Mouse (Mus musculus) right cerebral cortex, postnatal 25 days (tissue): ENCODE data around the gene Fundc1.
"Not testable (repeated sequence)": the region's sequence is repeated elsewhere in the genome, so short reads cannot be mapped to it uniquely, and the experiment has no call there.

Experiments
- DNase-seq: peaks from one replicate; pipeline ENCODE4 v3.0.0; 2022

Gene Fundc1

GRCm38 (mm10) chrX:17571621-17572459 lies at the start of gene Fundc1:
TSS of gene Fundc1 (minus strand) at chrX:17572325.
- DNase-seq, result peak; percentile 89

DNA sequence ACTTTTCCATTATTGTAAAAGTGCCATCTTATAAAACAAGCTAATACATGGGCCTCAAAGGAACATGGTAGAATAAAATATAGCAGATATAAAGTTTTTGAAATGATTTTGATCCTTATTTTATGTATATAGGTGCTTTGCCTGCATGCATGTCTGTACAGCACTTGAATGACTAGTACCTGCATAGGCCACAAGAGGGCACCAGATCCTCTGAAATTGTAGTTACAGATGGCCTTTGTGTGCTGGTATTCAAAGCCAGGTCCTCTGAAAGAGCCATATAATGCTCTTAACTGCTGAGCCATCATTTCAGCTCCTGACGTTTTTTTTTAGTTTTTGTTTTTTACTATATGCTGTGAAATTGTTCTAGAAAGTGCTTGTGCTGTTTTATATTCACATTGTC lies 39.1 kb upstream of the Fundc1 start:
- no peak for DNase-seq

GRCm38 (mm10) chrX:17608763-17609162 lies 36.6 kb upstream of the Fundc1 start:
- DNase-seq, result no peak

GRCm38 (mm10) chrX:17607668-17608067 lies 35.5 kb upstream of the Fundc1 start:
- no peak for DNase-seq

DNA sequence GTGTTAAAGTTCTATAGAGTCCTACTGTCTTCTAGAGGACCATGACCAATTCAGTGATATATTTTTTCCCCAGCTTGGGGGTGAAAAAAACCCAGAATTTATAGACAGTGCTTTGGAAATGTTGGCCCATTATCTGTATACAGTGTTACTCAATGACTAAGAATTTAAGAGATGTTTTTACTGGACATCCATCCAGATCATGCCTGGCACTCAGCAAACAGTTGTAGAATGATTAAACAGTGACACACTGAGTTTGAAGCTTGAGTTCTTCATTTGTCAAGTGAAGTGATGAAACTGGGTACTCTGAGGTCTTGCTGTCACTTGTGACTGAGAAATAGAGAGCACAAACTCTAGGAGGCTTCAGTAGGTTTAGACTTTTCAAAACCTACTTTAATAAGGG lies 21.2 kb upstream of the Fundc1 start:
- no peak for DNase-seq

DNA sequence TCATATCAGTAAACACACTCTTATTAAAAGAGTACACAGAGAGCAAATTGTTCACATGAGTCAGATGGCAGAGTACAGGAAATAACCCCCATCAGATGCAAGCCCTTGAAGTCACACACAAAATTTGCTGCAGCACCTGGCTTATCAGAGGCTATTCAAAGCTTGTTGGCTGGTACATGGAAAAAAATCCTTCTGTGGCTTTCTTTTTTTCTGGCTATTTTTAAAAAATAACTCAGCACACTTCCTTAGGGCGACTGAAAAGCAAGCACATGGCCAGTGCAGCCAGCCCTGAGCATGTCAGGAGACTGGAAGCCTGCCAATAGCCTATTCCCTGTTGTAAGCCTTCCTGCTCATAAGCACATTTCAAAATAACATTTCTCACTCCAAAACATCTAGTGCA lies 18.6 kb upstream of the Fundc1 start:
- peak; percentile 12 for DNase-seq

DNA sequence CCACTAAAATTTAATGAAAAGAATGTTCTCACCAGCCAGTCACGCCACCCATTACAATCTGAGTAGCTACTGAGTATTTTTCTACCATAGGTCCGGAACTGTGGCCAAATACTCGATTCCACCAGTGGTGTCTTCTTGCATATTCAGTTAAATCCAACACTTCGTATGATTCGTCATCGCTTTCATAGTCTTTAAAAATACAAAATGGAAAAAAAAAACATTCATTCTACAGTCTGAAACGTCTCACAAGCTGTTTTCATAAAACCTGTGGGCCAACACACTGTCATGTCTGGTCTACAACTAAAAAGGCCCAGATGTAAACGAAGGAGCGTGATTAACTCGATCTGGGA lies 879 bp downstream of the Fundc1 start:
- DNase-seq, result no peak

DNA sequence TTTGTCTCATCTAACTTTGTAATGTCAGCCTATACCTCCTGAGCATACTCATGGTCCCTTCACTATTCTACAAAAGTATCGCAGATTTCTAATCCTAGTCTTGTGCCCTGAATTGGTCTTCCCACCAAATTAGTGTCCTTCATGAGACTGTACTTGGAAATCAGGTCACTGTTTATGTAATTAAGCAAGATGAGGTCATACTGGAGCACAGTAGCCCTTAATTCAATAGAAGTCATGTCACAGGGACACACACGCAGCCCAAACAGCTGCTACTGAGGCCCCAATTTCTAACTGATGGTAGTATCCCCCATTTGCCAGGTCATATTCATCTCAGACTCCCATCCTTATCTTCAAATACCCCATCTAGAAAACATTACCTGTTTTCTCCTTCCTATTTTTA lies 3.5 kb downstream of the Fundc1 start:
- DNase-seq, result no peak

DNA sequence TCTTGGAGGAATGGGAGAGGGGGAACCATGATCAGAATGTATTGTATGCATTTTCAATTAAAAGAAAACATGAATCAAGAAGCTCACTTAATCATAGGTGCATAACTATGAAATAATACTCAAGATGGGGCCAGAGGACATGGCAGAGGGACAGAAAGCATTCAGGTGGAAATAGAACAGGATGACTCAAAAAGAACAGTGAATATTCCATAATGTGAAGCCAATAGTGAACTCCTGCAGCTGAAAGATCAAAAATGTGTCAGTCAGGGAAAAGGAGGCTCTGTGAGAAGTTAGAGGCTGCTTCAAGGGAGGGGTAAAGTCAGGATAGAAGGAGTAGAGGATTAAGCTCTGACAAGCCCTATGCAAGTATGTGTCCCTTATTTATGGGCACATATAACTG lies 6.4 kb downstream of the Fundc1 start:
- no peak for DNase-seq

DNA sequence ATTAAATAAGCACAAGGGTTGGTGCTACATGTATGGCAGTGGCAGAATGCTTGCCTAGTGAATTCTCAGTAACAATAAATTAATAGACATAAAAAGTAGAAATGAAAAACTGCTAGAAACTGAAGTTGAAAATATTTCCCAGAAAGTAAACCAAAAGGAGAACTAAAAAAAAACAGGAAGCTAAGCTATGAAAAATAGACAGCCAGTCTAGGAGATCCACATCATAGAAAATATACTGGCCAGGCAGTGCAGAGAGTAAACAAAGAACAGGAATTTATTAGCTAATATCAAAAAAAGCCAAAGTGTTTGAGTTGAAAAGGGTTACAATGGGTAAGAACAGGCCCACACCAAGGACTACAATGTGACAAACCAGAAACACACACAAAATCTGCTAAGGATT lies 7.4 kb downstream of the Fundc1 start:
- DNase-seq, result no peak

GRCm38 (mm10) chrX:17558746-17559145 lies 13.4 kb downstream of the Fundc1 start:
- DNase-seq, result no peak

DNA sequence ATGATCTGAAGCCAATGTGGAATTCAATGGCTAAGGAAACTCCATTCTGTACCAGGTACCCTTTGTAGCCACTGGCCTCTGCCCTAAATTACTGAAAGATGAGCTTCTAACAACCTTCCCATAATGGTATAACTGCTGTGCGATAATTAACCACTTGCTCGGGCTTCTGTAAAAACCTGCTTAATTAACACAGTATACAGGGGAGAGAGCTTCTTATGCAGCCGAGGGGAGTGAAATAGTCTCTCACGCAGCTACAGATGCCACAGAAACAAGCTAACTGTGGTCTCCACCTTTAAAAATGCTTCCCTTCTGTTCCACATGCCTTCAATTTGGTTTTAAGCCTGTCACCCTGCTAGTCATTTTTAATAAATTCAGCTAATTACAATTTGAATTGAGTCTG lies 17.6 kb downstream of the Fundc1 start:
- DNase-seq, result no peak

DNA sequence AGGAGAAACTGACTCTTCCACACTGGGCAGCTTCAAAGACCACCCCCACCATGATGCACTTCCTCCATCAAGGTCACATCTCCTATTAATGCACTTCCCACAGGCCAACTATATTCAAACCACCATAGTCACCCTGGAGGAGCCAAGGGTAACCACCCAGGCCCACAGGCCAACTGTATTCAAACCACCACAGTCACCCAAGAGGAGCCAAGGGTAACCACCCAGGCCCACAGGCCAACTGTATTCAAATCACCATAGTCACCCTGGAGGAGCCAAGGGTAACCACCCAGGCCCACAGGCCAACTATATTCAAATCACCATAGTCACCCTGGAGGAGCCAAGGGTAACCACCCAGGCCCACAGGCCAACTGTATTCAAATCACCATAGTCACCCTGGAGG lies 20.5 kb downstream of the Fundc1 start:
- DNase-seq, result not testable (repeated sequence)

- no peak for DNase-seq
Measured at GRCm38 (mm10) chrX:17547143-17547806, 24.9 kb downstream of the Fundc1 start.

DNA sequence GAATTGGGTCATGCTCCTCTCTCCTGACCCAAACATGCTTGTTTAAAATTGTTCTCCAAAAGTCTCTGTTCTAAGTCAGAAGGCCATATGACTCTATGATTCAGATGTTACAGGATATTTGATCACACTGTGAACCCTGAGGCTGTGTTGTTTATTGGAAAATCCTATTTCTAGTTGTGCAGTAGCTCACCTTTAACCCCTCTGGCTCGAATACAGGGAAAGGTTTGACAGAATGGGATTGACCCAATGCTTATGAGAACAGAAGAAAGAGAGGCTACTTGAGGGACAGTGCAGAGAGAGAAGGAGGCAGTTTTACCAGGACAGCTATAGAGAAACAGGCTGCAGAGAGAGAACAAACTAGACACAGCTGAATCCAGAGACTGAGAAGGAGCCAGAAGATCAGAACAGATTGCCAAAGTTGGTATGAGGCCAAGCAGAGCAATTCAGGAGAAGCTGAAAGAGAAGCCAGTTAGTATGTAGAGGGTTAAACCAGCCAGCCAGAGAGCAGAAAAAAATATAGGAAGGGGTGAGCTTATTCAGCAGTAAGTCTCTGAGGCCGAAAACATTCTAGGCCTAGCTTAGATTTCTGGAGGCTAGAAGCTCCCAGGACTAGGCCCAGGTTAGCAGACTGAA lies 27.1 kb downstream of the Fundc1 start:
- DNase-seq, result no peak

GRCm38 (mm10) chrX:17537701-17538100 lies 34.4 kb downstream of the Fundc1 start:
- DNase-seq, result no peak

- no peak for DNase-seq
Measured at GRCm38 (mm10) chrX:17527008-17527407, 45.1 kb downstream of the Fundc1 start.

DNA sequence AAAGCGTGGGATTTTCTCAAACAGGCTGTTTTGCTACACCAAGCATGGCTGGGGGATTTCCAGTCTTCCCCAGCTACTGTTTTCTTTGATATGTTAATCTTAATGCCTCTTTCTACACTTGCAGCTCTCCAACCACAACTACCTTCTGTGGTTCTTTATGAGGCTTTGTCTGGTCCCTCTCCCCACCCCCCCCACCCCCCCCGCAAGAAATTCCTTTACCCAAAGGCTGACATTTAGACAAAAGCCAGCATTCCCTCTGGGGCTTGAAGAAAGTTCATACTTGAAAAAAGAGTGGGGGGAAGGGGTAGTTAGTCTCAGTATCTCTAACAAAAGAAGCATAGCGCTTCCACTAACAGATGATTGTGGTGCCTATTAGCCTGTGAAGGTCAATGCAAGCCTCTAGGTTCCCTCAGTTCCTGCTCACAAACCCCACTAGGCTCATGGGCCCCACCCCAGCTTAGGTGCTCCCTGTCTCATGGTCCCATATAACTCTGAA lies 50.9 kb downstream of the Fundc1 start:
- DNase-seq, result no peak

DNA sequence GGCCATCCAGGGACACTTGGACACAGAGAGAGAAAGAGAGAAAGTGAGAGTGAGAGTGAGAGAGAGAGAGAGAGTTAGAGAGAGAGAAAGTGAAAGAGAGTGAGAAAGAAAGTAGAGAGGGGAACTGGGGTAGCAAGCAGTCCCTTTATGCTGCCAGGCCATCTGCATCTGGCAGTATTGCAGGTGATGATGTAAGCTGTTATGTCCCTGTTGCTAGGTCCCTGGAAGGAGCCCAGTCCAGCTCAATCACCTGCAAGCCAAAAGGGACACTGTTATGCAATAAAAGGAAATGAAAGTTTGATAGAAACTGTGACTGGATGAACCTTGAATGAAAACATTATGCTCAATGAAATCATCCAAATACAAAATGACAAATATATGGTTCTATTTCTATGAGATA lies 52.0 kb downstream of the Fundc1 start:
- no peak for DNase-seq

DNA sequence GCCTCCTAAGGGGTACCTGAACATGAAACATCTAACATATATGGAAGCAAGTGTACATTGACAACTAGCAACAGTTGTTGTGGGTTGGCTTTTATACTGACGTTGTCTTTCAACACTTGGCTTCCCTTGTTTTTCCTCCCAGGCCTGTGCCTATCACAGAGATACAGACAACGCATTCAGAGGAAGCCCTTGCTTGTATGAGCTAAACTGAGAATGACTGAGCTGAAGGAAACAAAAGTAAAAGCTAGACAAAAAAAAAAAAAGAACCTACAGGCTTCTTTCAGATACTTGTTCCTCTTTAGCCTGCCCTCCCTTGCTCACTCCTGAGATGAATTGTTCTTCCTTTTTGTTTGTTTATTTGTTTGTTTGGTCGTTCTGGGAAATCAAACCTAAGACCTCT lies 58.1 kb downstream of the Fundc1 start:
- DNase-seq, result no peak

GRCm38 (mm10) chrX:17512021-17512602 lies 60.0 kb downstream of the Fundc1 start:
- DNase-seq, result no peak
